Mouse (Mus musculus) spleen, postnatal 0 days (tissue): Measurements from ENCODE around the gene Cx3cl1. TPM values are rescaled to one million over a fixed set of nuclear protein-coding genes. Genes with fewer than 3 reads are reported as not detected.

ENCODE experiments used
- polyA plus RNA-seq: library from polyadenylated mRNA; unstranded; fragments of >200 nt; fragmentation: Nextera tagmentation; extraction: Ambion mirVana; gene quantifications from 2 replicates; pipeline ENCODE4 v1.2.1, GENCODE M21; 2015

The Cx3cl1 gene
- polyA plus RNA-seq = 0.55 and 0.69 TPM in 2 replicates

DNA sequence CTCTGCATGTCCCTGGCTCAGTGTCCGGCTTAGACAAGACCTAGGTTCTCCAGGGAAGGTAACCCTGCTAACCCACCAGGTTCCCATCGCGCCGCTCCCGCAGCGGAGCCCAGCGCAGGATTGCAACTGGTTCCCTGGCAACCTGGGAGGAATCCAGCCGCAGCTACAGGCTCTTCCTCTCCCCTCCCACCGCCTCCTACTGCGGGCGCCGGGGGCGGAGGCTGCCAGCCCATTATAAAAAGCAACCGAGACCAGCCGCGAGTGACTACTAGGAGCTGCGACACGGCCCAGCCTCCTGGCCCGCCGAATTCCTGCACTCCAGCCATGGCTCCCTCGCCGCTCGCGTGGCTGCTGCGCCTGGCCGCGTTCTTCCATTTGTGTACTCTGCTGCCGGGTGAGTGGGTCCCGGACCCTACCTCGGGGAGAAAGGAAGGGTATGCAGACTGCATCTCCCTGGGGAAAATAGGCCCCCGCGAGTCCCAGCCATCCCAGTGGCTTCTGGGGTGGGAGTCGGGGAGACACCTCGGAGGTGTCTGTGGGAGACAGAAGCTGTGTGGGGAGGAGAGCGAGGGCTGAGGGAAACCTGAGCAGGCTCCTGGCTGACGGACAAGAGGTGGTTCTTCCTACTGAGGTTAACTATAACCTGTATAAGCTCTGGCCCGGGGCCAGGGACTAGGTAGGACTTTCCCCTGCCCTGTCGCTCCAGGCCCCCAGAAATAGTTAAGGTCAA, at the start of gene Cx3cl1:
TSS of gene Cx3cl1 (plus strand) at position 69 of the 730 bp plus-strand sequence.

DNA sequence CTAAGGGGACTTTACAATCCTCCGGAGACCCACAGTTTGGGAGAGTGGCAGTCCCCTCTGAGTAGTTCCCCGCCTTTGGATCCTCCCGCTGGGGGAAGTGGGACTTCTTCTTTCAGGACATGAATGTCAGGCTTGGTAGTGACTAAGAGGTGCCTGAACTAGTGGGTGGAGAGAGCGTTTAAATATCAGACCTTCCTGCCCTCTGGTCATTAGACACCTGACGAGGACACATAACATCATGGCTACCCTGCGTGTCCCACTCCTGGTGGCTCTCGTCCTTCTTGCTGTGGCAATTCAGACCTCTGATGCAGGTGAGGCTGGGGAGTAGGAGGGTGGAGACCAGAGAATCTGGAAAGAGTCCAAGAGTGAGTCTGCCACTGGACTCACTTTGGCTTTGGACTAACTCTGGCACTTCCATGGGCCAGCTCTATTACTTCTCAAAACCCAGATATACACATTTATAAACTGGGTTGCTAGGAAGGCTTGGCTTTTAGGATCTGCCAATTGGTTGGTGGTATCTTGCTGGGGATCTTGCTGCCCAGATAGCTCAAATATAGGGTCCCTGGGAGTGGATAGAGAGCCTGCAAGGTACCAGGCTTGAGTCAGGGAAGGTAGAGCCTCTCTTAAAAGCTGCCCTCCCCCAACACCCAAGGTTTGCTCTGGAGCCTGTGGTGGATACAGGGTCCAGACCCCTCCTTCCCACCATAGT, 26.2 kb upstream of the Cx3cl1 start, which contains the start of gene Ccl22:
TSS of gene Ccl22 (plus strand) at position 115 of the 709 bp plus-strand sequence.

DNA sequence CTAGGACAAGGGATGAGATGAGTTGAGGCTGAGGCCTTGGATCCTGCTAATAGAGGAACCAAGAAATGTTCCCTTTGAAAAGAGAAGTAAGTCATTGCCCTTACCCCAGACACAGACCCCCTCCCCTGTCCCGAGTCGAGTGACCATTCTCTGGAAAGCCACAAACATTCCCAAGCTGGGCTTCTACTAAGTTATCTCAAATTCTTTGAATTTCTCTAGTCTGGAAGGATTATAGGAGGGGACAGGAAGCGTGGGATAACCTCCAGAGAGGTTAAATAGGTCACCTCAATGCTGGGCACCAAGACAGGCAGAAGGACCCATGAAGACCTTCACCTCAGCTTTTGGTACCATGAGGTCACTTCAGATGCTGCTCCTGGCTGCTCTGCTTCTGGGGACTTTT, 38.3 kb downstream of the Cx3cl1 start, which contains the start of gene Ccl17:
TSS of gene Ccl17 (plus strand) at position 301 of the 400 bp plus-strand sequence.

Other genes starting within 250 kb of the Cx3cl1 start
- gene Cpne2, start 239.0 kb upstream of the Cx3cl1 start, polyA plus RNA-seq = 8.8 and 9.5 TPM in 2 replicates
- gene Rspry1, start 170.1 kb upstream of the Cx3cl1 start, polyA plus RNA-seq = 20.9 and 23.0 TPM in 2 replicates
- gene Fam192a, start 170.0 kb upstream of the Cx3cl1 start, polyA plus RNA-seq = 44.7 and 46.2 TPM in 2 replicates
- gene Arl2bp, start 105.4 kb upstream of the Cx3cl1 start, polyA plus RNA-seq = 63.1 and 63.7 TPM in 2 replicates
- 0.13 and 0.18 TPM in 2 replicates for gene Pllp, start 75.7 kb upstream of the Cx3cl1 start, polyA plus RNA-seq
- 0.28 and 0.57 TPM in 2 replicates for gene Ccl22, start 26.4 kb upstream of the Cx3cl1 start, polyA plus RNA-seq
- gene Ccl17, start 38.4 kb downstream of the Cx3cl1 start, polyA plus RNA-seq = 0.74 and 1.0 TPM in 2 replicates
- gene Coq9, start 66.3 kb downstream of the Cx3cl1 start, polyA plus RNA-seq = 41.9 and 42.7 TPM in 2 replicates
- 72.3 and 74.2 TPM in 2 replicates for gene Ciapin1, start 66.3 kb downstream of the Cx3cl1 start, polyA plus RNA-seq
- gene Polr2c, start 85.4 kb downstream of the Cx3cl1 start, polyA plus RNA-seq = 91.9 and 94.6 TPM in 2 replicates
- 7.4 and 9.2 TPM in 2 replicates for gene Dok4, start 104.3 kb downstream of the Cx3cl1 start, polyA plus RNA-seq
- gene Ccdc102a, start 146.1 kb downstream of the Cx3cl1 start, polyA plus RNA-seq = 5.9 and 8.1 TPM in 2 replicates
- 0.53 and 0.80 TPM in 2 replicates for gene Adgrg5, start 151.7 kb downstream of the Cx3cl1 start, polyA plus RNA-seq
- gene Adgrg1, start 202.7 kb downstream of the Cx3cl1 start, polyA plus RNA-seq = 37.9 and 40.2 TPM in 2 replicates
- gene Adgrg3, start 245.7 kb downstream of the Cx3cl1 start, polyA plus RNA-seq = 12.8 and 17.1 TPM in 2 replicates